Mouse (Mus musculus): ENCODE data around the gene Syndig1.

Syndig1 gene

DNA sequence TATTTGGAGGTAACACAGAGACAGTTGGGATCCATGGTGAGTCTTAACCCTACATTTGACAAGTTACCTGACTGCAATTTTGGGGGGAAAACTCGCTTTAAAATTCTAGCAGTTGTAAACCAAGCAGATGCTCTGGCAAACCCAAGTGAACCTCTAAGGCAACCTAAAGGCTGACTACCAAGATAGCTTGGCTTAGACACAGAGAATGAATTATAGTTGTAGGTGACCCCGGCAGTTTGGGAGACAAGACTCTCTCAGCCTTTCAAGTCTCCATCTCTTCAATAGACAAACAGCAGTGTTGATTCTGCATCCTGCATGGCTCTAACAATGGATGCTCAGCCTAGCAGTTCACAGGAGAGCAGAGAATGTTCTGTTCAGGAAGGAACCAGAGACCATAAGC lies at the start of gene Syndig1:
Gene Syndig1 (plus strand): TSS at position 301 of the 400 bp plus-strand sequence.
- DNase-seq = no peak

DNA sequence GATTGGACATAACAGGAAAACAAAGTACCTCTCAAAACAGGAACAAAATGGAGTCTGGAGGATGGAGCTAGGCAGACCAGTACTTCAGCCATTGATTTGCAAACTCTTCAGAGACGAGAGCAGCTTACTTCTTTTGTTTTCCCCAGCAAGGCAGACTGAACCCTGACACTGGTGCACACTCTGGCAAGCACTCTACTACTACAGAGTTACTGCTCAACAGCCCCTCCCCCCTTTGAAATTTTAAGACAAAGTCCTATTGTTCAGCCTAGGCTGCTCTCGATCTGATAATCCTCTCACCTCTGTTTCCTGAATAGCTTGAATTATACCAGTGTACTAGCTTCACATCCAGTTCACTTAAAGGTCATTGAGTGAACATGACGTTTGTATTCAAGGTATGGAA lies 30.4 kb upstream of the Syndig1 start:
- DNase-seq = no peak

DNA sequence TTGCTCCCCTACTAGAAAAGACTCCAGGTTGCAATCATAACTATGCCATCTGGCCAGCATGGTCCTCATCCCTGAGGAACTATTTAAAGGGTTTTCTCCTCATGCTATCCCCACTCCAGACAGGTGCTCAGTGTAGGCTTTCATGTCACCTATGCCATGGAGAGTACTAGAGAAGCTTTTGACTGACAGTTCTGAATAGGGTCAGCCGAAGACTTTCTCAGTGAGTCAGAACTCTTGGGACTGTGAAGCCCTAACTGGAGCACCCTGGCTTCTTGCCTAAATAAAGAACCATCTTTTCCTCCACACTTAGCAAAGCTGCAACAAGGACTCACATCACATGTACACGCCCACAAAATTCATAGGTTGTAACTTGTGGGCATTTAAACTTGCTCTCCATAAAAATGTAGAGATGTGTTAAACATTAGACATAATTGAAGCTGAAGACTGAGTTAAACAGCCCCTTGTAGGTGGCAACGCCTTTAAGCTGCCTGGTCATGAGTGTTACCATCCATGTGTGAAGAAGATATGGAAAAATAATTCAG lies 24.3 kb upstream of the Syndig1 start:
- DNase-seq = no peak

DNA sequence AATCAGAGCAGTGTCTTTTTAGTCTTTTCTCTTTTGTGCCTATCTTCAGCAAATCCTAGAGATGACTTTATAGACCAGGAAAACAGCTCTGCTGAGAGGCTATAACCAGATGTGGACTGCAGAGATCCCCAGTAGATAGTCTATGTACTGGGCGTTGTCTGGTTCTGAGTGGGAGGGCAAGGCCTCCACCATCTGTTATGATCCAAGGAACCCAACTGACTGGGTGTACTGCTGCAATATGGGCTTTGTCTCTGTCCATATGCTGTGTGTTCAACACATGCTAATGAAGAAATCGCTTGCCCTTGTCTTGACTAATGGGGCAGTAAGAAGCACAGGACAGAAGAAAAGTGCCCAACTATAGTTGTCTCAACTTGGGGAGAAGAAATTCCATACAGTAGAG lies 23.8 kb upstream of the Syndig1 start:
- DNase-seq = no peak

DNA sequence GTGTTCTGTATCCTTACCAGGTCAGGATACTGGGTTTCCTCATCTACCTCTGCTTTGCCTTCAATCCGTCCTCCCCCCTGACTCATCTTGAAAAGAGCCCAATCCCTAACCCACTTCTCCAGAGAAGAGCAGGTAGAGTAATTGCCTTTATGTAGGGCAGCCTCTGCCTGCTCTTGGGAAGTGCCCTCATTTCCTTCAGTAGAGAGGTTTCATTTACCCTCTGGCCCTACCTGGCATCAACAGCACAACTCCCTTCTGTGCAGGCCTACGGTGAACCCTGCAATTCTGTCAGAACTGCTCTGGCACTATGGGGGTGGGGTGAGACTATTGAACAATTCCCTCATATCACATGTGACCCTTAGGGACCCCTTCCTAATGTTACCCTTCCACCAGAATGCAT lies 16.1 kb upstream of the Syndig1 start:
- no peak for DNase-seq

DNA sequence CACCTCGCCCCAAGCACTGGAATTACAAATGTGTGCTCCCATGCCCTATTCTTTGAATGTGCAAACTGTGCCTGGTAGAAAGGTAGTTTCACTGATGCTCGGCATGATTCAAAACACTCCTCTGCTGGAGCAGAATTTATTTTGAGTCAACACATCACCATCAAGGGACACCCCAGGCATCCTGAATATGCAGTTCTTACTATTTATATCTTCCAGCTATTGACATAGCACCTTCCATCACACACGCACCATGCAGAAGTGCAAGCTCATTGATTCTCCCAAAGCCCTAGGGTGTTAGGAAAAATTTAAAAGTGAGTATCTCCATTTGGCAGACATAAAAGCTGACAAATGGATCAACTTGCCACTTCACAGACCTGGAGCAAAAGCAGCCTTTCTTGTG lies 10.6 kb upstream of the Syndig1 start:
- no peak for DNase-seq

DNA sequence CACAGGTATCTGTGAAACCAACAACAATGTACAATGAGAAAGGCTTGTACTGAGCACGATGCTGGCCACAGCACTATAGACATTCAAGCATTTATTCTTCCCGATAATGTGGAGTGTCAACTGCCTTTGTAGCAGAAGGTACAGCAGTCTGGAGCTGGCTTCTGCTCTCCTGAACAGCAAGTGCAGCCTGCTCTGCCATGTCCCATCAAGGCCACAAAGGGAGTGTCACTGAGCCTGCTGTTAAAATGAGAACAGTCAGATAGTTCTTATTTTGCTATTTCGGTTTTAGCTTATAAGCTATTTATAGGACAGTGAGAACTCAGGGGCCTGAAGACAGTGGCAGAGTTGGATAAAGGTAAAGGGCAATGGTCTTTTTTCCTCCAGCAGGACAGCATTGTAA lies 9.3 kb upstream of the Syndig1 start:
- no peak for DNase-seq

DNA sequence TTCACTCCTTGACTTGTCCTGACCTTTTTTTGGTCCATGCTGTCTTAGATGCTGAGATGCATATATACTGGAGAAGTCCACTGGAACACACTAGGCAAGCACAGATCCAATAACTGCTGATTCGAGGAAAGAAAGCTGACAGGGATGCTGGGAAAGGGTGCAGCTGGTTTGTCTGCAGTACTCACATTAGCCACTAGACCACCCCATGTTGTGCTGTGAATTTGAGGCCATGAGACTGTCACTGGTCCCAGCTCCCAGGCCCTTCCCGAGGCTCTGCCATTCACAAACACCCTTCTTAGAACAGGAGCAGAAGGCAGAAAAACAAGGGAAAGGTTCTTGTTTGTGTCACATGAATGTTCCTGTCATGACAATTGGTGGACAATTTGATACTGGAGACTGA lies 8.8 kb upstream of the Syndig1 start:
- no peak for DNase-seq

DNA sequence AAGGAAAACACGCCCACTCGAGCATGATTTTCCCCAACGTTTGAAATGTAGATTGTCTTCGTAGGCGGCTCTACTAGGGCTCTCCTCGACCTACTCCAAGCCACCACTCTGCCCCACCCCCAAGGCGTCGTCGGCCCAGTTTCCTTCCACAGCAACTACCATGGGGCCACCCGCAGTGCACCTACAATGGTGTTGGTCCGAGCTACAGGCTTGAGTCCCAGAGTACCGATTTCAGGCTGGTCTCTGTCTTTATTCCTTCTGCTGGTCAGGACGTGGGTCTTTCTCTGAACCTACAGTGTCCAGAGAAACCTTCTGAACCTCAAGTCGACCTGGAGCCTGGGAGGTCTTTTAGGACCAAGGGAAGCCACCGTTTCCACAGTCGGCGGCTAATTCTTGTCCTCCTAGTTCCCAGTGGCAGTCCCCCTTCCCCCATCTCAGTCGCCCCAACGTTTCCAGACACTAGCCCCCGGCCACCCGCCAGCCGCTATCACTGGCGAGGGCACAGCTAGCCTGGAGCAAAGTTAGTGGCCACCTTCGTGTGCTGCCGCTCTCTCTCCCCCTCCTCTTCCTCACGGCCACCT lies 1.0 kb downstream of the Syndig1 start:
- DNase-seq = no peak

DNA sequence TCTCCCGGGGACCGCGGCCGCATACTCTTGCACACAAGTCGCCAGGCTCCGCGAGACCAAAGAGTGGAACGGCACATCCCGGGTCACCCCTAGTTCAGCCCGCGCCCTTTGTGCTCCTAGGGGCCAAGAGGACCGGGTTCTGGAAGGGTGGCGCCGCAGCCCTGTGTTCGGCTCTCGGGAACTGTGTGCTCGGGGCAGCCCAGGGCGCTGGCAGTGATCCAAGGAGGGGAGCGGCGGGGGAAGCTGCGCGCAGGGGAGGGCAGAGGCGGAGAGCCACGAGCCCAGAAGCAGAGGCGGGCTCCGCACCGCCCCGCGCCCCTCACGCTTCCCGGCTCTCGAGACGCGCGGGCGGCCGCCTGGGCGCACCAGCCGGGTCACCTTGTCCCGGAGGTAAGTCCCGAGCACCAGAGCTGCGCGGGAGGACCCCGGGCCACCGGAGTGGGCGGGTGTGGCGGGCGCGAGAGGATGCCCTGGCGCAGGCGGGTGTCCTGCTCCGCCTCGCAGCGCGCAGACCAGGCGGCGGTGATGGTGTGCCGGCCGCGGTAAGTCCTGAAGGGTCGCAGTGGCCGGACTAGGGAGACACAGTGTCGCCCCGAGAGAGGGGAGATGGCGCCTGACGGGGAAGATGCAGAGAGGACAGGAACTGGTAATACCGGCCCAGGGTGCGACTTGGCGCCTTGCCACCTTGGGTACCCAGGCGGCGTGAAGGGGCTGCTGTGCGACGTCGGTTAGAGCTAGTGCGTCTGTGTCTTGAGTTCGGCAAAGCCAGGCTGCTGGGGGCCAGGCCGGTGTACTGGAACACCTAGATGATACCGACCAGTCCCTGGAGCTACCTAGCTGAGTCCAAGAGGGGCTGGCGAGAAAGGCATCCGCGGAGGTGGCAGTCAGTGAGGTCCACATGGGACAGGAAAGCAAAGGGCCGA lies 1.8 kb downstream of the Syndig1 start, which contains the start of gene C530025M09Rik:
Gene C530025M09Rik (minus strand): TSS at position 678 of the 923 bp plus-strand sequence.
- DNase-seq = peak; percentile 1 to 7

DNA sequence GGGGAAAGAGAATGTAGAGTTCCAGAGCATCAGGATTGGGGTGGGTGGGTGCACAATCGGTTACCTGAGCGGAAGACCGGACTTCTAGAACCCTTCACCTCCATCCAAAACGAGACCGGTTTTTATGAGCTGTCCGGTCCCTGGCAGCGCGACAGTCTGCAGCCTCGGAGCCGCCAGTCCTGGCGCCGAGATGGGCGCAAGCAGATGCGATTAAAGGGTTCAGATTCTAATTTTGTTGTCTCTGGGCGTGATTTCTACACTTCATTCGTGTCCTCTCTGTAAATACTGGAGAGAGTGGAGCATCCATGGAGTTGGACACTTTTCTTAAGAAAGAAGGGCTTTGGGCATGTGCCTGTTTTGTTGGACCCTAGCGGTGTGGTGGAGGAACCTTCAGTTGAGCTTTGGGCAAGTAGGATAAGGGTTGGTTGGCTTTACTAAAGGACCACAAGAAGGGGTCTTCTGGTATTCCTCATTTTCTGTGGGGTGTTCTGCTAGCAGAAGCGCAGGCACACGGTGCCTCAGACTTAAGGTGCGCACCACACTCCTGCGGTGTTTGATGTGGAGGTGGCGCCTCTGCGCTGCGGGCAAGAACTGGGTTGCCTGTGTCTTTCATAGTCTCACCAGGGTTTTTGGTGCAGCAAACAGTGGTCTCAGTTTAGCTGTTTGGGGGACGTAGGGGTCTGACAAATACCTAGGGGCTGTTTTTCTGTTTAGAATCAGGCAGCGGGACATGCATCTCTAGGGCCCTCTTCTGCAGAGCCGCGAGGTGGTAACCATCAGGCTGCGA lies 2.6 kb downstream of the Syndig1 start:
- no peak for DNase-seq

DNA sequence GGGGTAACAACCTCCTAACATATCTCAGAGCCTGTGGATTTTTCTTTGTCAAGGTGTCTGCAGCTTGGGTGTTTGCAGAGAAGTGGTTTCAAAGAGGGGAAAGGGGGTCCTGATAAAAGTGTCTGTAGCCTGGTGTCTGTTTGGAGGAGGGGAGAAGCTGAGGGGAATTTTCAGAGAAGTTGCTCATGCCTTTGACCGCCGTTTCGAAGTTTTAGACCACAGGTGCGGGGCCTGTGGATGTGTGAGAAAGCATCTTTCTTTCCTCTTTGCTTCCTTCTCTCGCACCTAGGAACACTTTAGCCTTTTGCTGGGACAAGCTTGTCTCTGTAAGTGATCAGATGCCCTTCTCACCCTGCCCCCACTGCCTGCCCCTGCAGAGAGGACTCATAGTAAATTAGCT lies 3.3 kb downstream of the Syndig1 start:
- DNase-seq = no peak

DNA sequence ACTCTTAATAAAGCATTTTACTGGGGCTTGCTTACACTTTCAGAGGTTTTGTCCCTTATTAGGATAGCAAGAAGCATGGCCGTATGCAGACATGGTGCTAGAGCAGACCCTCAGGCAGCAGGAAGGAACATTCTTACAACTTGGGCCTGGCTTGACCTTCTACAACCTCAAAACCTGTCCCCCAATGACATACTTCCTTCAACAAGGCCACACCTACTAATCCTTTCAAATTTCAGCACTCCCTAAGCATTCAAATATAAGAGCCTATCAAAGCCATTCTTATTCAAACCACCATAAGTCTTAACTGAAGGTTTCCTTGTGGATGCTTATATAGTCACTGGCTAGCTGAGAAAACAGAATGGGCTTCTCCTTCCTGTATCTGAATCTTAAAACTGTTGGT lies 6.1 kb downstream of the Syndig1 start:
- DNase-seq = no peak

DNA sequence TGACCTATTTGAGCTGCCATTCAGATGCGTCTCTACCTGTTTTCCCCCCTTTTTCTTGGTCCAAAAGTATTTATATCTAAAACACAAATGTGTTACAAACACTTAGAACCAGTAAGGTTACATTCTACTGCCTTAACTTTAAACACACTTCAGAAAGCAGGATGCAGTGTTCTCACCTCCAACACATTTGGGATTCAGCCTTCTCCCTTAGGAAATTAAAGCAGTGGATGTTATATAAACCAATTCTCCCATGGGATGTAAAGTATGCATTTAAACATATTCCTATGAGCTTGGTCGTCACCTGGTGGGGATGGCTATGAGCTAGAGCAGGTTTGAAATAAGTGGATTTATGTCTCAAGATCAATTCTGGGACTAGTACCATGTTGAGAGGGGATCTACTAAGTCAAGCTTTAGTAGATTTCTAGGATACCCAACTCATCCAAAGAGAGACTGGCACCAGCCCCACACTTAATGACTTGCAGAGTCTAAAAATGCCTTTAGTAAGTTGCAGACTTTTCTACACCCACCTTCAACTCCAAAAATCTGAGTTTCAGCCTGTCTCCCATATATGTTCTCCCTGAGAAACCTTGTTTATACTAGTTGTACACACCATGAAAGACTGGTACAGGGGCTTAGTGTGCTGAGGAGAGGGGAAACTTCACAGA lies 7.6 kb downstream of the Syndig1 start:
- DNase-seq = no peak

DNA sequence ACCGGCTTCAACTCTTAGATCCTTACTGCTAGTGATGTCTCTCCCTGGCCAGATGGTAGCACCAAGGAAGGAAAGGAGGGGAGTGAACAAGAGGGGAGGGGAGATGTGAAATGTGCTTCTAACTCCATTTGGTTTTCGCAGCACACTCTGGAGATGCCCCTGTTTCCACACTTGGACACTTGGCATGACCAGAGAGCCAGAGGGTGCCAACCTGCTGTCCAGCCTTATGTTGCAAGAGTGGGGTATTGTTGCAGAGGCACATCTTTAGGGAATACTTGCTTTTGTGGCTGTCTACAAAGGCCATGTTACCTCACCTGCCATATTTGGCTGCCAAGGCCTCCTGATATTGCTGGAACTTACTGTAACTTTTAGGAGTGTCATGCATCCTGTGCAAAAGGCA lies 10.7 kb downstream of the Syndig1 start:
- no peak for DNase-seq

DNA sequence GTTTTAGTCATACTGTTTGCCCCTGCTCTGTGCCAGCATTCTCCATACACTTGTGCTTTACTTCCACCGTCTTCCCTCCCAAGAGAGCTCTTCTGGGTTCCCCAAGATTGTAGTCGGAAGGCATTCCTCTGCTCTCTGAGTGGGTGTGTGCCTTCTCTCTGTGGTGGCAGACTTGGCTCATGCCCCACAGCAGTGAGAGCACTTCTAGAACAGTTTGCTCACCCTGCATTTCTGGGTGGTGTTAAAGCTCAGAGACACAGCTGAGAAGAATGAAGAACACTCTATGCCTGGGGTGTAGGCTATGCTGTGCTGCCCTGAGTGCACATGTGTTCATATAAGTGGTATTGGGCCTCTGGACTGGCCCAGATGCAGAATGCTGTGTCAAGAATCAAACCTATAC lies 15.6 kb downstream of the Syndig1 start:
- DNase-seq = no peak

DNA sequence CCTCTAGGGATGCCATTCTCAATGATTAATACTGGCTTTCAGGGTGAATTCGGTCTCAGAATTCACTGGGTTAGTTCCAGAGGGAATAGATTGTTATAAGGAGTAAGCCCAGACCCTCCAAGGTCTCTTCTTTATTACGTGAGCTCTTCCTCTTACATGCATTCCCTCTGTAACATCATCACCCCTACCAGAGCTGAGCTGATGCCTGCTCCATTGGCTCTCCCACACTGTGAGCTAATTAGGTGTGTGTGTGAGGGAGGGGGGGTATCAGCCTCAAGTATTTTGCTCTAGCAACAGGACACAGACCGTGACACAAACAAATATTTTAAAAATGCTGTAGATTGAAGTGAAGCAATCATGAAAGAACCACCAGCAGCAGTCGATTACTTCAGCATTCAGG lies 19.8 kb downstream of the Syndig1 start:
- DNase-seq = no peak

DNA sequence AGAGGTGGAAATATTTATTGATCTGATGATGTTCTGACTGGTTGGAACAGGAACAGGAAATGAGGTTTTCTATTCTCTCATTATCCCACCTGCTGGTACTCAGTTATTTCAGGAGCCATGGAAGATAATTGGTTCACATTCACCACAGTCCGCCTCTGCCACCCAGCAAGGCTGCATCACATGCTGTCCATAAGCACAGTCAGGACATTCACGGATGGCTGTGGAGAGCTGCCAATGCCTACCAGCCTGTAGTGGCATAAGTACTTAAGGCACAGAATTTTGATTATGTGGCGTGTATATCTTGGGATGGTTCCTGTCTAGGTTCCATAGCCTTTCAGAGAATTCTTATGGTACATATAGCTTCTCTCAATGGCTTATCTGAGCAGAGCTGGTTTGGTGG lies 32.0 kb downstream of the Syndig1 start:
- no peak for DNase-seq

DNA sequence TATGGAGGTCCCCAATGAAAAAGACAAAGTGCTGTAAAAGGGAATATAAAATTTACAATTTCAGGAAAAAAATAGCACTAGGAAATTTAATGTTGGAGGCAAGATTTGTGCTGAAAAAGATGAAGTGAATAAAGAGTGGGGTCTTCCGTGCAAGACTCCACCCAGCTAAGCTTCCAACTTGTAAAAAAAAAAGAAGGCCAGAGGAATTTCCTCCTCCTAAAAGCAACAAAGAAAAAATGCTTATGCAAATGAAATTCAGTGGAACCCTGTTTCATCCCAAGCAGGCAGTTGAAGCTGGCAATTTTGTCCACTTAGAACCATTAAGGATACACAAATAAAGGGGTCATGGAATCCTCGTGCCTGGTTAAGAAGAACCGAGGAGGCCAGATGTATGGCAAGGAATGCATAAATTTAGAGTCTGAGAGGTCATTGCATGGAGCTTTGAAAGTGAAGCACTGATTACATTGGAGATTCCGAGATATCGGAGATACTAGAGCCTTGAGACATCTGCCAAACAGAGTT lies 37.0 kb downstream of the Syndig1 start:
- DNase-seq = no peak

DNA sequence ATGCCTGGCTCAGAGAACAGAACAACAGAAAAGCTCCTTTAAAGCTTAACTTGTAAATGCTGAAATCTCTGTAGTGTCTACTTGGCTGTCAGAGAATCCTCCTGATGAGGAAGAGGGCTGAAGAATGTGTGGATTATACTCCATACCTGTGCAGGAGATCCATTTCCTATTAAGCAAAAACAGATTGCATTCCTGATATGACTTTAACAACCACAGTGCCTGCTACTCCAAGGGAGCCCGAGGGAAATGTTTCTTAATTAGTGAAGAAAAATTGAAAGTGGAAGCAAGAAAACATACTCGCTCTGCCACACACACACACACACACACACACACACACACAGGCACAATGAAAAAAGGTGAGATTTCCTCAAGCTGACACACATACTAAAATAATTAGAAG lies 41.5 kb downstream of the Syndig1 start:
- no peak for DNase-seq

DNA sequence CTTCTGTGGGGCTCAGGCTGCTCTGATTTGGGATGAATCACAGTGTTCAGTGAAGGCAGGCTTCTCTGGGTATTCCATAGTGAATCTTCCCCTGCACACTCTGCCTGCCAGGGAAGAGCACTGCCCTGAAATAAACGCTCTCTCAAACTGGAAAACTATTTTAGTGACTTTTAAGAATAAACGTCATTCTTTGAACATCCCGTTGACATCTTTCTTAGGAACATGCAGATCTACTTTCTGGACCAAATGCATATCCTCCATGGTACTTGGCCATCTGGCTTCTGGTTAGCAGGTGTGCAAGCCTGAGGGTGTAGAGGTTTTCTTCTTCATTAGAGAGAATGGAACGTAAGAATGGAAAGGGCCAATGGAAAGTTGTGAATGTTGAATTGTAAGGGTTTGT lies 43.5 kb downstream of the Syndig1 start:
- DNase-seq = no peak

DNA sequence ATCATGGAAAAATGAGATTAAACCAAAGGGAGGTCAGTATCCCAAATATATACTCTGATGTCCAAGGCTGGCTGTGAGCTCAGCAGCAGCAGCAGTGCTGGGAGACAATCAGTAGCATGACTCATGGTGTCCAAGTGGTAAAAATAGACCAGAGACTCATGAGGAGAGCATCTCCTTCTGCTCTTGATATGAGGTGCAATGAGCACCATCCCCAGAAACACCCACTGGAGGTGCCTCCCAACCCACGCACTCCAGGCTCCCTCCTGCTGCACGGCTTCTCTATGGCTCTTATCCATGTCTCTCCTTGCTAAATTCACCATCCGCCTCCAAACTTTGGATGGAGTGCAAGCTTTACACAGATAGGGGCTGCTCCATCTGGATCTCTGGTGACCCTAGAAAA lies 44.3 kb downstream of the Syndig1 start:
- DNase-seq = no peak

DNA sequence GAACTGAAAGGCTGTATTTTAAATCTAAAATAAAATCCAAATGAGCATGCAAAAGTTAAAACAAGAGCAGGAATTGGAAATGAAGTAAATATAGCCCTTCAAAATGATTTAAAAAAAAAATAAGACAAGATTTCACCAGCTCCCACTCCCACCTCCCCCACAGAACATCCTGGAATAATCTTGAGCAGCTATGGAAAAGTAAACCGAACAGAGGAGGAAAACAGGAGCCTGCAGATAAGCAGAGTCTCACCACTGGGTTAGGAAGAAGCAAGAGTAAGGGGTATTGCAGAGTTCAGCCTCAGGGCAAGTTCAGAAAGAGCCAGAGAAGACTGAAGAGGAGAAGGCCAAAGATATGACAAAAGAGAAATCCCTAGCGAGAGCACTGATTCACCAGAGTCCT lies 48.9 kb downstream of the Syndig1 start:
- DNase-seq = no peak

Data from thymus, postnatal 36 days (tissue).